Mouse (Mus musculus) limb, embryonic 14.5 days (tissue): ENCODE results near the gene Hexb. TPM values are rescaled to one million over a fixed set of nuclear protein-coding genes. Genes with fewer than 3 reads are reported as not detected.

Source experiments
- ATAC-seq: fragments of 200-750 bp; cut with Nextera tagmentation; 2 replicates; pipeline ENCODE4 v1.8.0; 2017; ENCODE audit warnings: low read depth, moderate number of reproducible peaks, moderate TSS enrichment; ENCODE audit not compliant: low FRiP score
- DNase-seq: peaks from one replicate; pipeline ENCODE4 v3.0.0-alpha.2; 2015; ENCODE audit warnings: low spot score
- H3K27ac ChIP-seq: fragments of 300-500 bp; sonication (generic); replicated peaks from 2 replicates; pipeline ENCODE4 v1.5.1; 2014; ENCODE audit warnings: low read depth, mild to moderate bottlenecking, low read length, moderate library complexity, mixed read lengths
- H3K27me3 ChIP-seq: fragments of 300-500 bp; sonication (generic); 2 replicates; pipeline ENCODE4 v1.6.1; 2014; ENCODE audit warnings: low read length, mixed read lengths; ENCODE audit not compliant: control insufficient read depth, insufficient read depth
- H3K36me3 ChIP-seq: fragments of 300-500 bp; sonication (generic); 2 replicates; pipeline ENCODE4 v1.6.1; 2014; ENCODE audit warnings: mild to moderate bottlenecking, low read length, moderate library complexity, mixed read lengths; ENCODE audit not compliant: control insufficient read depth, insufficient read depth
- H3K4me1 ChIP-seq: fragments of 300-500 bp; sonication (generic); 2 replicates; pipeline ENCODE4 v1.6.1; 2014; ENCODE audit warnings: antibody characterized with exemption, low read length, mixed read lengths; ENCODE audit not compliant: control insufficient read depth, insufficient read depth
- H3K4me2 ChIP-seq: fragments of 300-500 bp; sonication (generic); replicated peaks from 2 replicates; pipeline ENCODE4 v1.6.1; 2014; ENCODE audit warnings: low read depth, mild to moderate bottlenecking, low read length, moderate library complexity; ENCODE audit not compliant: severe bottlenecking
- H3K4me3 ChIP-seq: fragments of 300-500 bp; sonication (generic); replicated peaks from 2 replicates; pipeline ENCODE4 v1.5.1; 2014; ENCODE audit warnings: low read length
- H3K9ac ChIP-seq: fragments of 300-500 bp; sonication (generic); 2 replicates; pipeline ENCODE4 v1.6.1; 2014; ENCODE audit warnings: mild to moderate bottlenecking, low read depth, low read length, moderate library complexity; ENCODE audit not compliant: severe bottlenecking
- H3K9me3 ChIP-seq: fragments of 300-500 bp; sonication (generic); 2 replicates; pipeline ENCODE4 v1.6.1; 2016; ENCODE audit warnings: low read length; ENCODE audit not compliant: control insufficient read depth
- POLR2A ChIP-seq: fragments of 200-500 bp; IDR thresholded peaks from 2 replicates; pipeline ENCODE4 v1.8.0; 2012; ENCODE audit warnings: inconsistent platforms, mild to moderate bottlenecking, moderate library complexity, borderline replicate concordance; ENCODE audit not compliant: insufficient read depth, insufficient read length; ENCODE audit errors: extremely low read depth
- WGBS: fragments of 180-500 bp; shearing (Covaris S2); extraction: QIAGEN DNeasy Blood & Tissue Kit; methylation state at CpG from one replicate; pipeline ENCODE4 v1.1.7; 2014; 5-methylcytosine and 5-hydroxymethylcytosine counted together
- polyA plus RNA-seq, 2 experiments: library from polyadenylated mRNA; depleted of rRNA in 1 of 2; stranded (reverse) in 1 of 2; unstranded in 1 of 2; fragments of >200 nt; fragmentation: Nextera tagmentation in 1 of 2; extraction: Ambion mirVana in 1 of 2; gene quantifications; 2 replicates each; pipeline versions ENCODE4 v1.2.1 to v1.2.3; 2012 to 2014

The Hexb gene
- polyA plus RNA-seq, 2 experiments: 46.3 to 60.1 TPM

- Histone ChIP-seq H3K27me3 (no peaks in the 10 kb centered on the region), H3K4me1 (peaks cover 47% of the 10 kb centered on the region), H3K27ac (no peak overlapping the region), H3K4me2 (peak overlapping the region; percentile 80), H3K36me3 (peaks cover 43% of the 10 kb centered on the region), H3K9ac (peak overlapping the region; percentile 17; the same call in 1 of the 2 replicates), H3K4me3 (peak overlapping the region; percentile 60), H3K9me3 (no peaks in the 10 kb centered on the region)
- DNase-seq (no peak), ATAC-seq (no peak)
- no peak for TF ChIP-seq POLR2A
- WGBS: 31% methylated on average over 15 of the region's 15 CpGs
These were observed 46.0 kb upstream of the Hexb start for GRCm38 (mm10) chr13:97243962-97244711.

- H3K9ac ChIP-seq: peak overlapping the region; percentile 74
- peak overlapping the region; percentile 80 for H3K4me2 ChIP-seq
- peaks cover 41% of the 10 kb centered on the region for H3K4me1 ChIP-seq
- ATAC-seq (no peak), DNase-seq (no peak)
- H3K9me3 ChIP-seq: no peaks in the 10 kb centered on the region
- H3K27ac ChIP-seq: 0 out of 2 replicates have a peak overlapping the region, but pooled peaks have one; percentile 0
- TF ChIP-seq POLR2A: no peak
- H3K36me3 ChIP-seq: peaks cover 29% of the 10 kb centered on the region
- H3K27me3 ChIP-seq: no peaks in the 10 kb centered on the region
- 7% methylated on average over 6 of the region's 6 CpGs for WGBS
- H3K4me3 ChIP-seq: peak overlapping the region; percentile 60
These were observed 44.6 kb upstream of the Hexb start for GRCm38 (mm10) chr13:97242716-97243115.

GRCm38 (mm10) chr13:97241787-97242280, 43.7 kb upstream of the Hexb start:
- Histone ChIP-seq H3K9ac (peak overlapping the region; percentile 74), H3K36me3 (peaks cover 20% of the 10 kb centered on the region), H3K9me3 (no peaks in the 10 kb centered on the region), H3K4me3 (peak overlapping the region; percentile 60), H3K27ac (peak overlapping the region; percentile 94; the same call in 1 of the 2 replicates), H3K4me2 (peak overlapping the region; percentile 80), H3K4me1 (peaks cover 40% of the 10 kb centered on the region), H3K27me3 (no peaks in the 10 kb centered on the region)
- TF ChIP-seq POLR2A: no peak
- WGBS: under 1% methylated on average over 20 of the region's 20 CpGs
- DNase-seq (no peak), ATAC-seq (no peak)

- H3K4me2 ChIP-seq: peak within 1 kb of the TSS; percentile 80
- peak; percentile 88 for ATAC-seq
- under 1% methylated on average over 79 of the region's 89 CpGs for WGBS
- peaks cover 14% of the 10 kb centered on the region for H3K36me3 ChIP-seq
- peak within 1 kb of the TSS; percentile 60 for H3K4me3 ChIP-seq
- H3K27me3 ChIP-seq: no peaks in the 10 kb centered on the region
- peaks cover 36% of the 10 kb centered on the region for H3K4me1 ChIP-seq
- H3K9ac ChIP-seq: peak within 1 kb of the TSS; percentile 74
- DNase-seq: peak; percentile 95
- TF ChIP-seq POLR2A: peak; percentile 40; the same call in 1 of the 2 replicates
- peak within 1 kb of the TSS; percentile 94 for H3K27ac ChIP-seq
- H3K9me3 ChIP-seq: no peaks in the 10 kb centered on the region
These were observed 43.0 kb upstream of the Hexb start, which contains the start of gene Enc1 for GRCm38 (mm10) chr13:97240965-97241786. TSS of gene Enc1 (plus strand) at chr13:97241105.
